Mouse (Mus musculus): ENCODE results near the gene Nhs. TPM values are rescaled to one million over a fixed set of nuclear protein-coding genes. Genes with fewer than 3 reads are reported as not detected.
"Not testable (repeated sequence)": the region's sequence is repeated elsewhere in the genome, so short reads cannot be mapped to it uniquely, and the experiment has no call there.

Nhs gene
- polyA plus RNA-seq, 1 experiment from 2014 or later, result 0.47 TPM

- H3K27me3 ChIP-seq (ENCODE audit: control insufficient read depth, insufficient read depth, low read length), result no peaks in the 10 kb centered on the region
- H3K9ac ChIP-seq (ENCODE audit: low read length), result no peak overlapping the region
- H3K9me3 ChIP-seq (replicated peaks; ENCODE audit: control insufficient read depth, low read length), result no peaks in the 10 kb centered on the region
- H3K4me1 ChIP-seq (ENCODE audit: control insufficient read depth, insufficient read depth, low read length), result no peaks in the 10 kb centered on the region
- no peak overlapping the region for H3K4me2 ChIP-seq (ENCODE audit: low read depth, low read length)
- H3K36me3 ChIP-seq (ENCODE audit: control insufficient read depth, insufficient read depth), result no peaks in the 10 kb centered on the region
- no peak for ATAC-seq (replicated peaks; ENCODE audit: extremely low read depth, insufficient read depth, low FRiP score)
- WGBS, result 44% methylated on average over 2 of the region's 2 CpGs
- no peak overlapping the region for H3K27ac ChIP-seq (ENCODE audit: low read length)
- H3K4me3 ChIP-seq (ENCODE audit: low read length), result no peak overlapping the region
Measured at GRCm38 (mm10) chrX:161894442-161894841, 265.1 kb downstream of the Nhs start.

- no peak overlapping the region for H3K27ac ChIP-seq (ENCODE audit: low read length)
- H3K27me3 ChIP-seq (ENCODE audit: control insufficient read depth, insufficient read depth, low read length), result no peaks in the 10 kb centered on the region
- H3K36me3 ChIP-seq (ENCODE audit: control insufficient read depth, insufficient read depth), result no peaks in the 10 kb centered on the region
- ATAC-seq (replicated peaks; ENCODE audit: extremely low read depth, insufficient read depth, low FRiP score), result no peak
- H3K9me3 ChIP-seq (replicated peaks; ENCODE audit: control insufficient read depth, low read length), result no peaks in the 10 kb centered on the region; the same call in 1 of the 2 replicates
- H3K9ac ChIP-seq (ENCODE audit: low read length), result no peak overlapping the region
- no peak overlapping the region for H3K4me3 ChIP-seq (ENCODE audit: low read length)
- WGBS, result 82% methylated on average over 3 of the region's 3 CpGs
- no peak overlapping the region for H3K4me2 ChIP-seq (ENCODE audit: low read depth, low read length)
- no peaks in the 10 kb centered on the region for H3K4me1 ChIP-seq (ENCODE audit: control insufficient read depth, insufficient read depth, low read length)
Measured at GRCm38 (mm10) chrX:161883661-161884060, 275.9 kb downstream of the Nhs start.

GRCm38 (mm10) chrX:161877123-161877522 is 282.4 kb downstream of the Nhs start:
- WGBS, result 67% methylated on average over 1 of the region's 1 CpGs
- Histone ChIP-seq H3K4me2 (ENCODE audit: low read depth, low read length) (no peak overlapping the region), H3K4me3 (ENCODE audit: low read length) (no peak overlapping the region), H3K9ac (ENCODE audit: low read length) (no peak overlapping the region), H3K27ac (ENCODE audit: low read length) (no peak overlapping the region), H3K9me3 (replicated peaks; ENCODE audit: control insufficient read depth, low read length) (no peaks in the 10 kb centered on the region; the same call in 1 of the 2 replicates), H3K36me3 (ENCODE audit: control insufficient read depth, insufficient read depth) (no peaks in the 10 kb centered on the region), H3K4me1 (ENCODE audit: control insufficient read depth, insufficient read depth, low read length) (no peaks in the 10 kb centered on the region), H3K27me3 (ENCODE audit: control insufficient read depth, insufficient read depth, low read length) (no peaks in the 10 kb centered on the region)
- no peak for ATAC-seq (replicated peaks; ENCODE audit: extremely low read depth, insufficient read depth, low FRiP score)

GRCm38 (mm10) chrX:161873511-161873910 is 286.0 kb downstream of the Nhs start:
- H3K4me3 ChIP-seq (ENCODE audit: low read length), result no peak overlapping the region
- H3K9ac ChIP-seq (ENCODE audit: low read length), result no peak overlapping the region
- H3K4me1 ChIP-seq (ENCODE audit: control insufficient read depth, insufficient read depth, low read length), result no peaks in the 10 kb centered on the region
- H3K9me3 ChIP-seq (replicated peaks; ENCODE audit: control insufficient read depth, low read length), result no peaks in the 10 kb centered on the region
- no peak overlapping the region for H3K27ac ChIP-seq (ENCODE audit: low read length)
- no peak overlapping the region for H3K4me2 ChIP-seq (ENCODE audit: low read depth, low read length)
- H3K27me3 ChIP-seq (ENCODE audit: control insufficient read depth, insufficient read depth, low read length), result no peaks in the 10 kb centered on the region
- ATAC-seq (replicated peaks; ENCODE audit: extremely low read depth, insufficient read depth, low FRiP score), result no peak
- H3K36me3 ChIP-seq (ENCODE audit: control insufficient read depth, insufficient read depth), result no peaks in the 10 kb centered on the region

GRCm38 (mm10) chrX:161871306-161871705 is 288.2 kb downstream of the Nhs start:
- Histone ChIP-seq H3K4me1 (ENCODE audit: control insufficient read depth, insufficient read depth, low read length) (no peaks in the 10 kb centered on the region), H3K27me3 (ENCODE audit: control insufficient read depth, insufficient read depth, low read length) (no peaks in the 10 kb centered on the region), H3K27ac (ENCODE audit: low read length) (no peak overlapping the region), H3K4me3 (ENCODE audit: low read length) (no peak overlapping the region), H3K4me2 (ENCODE audit: low read depth, low read length) (no peak overlapping the region), H3K9ac (ENCODE audit: low read length) (no peak overlapping the region), H3K9me3 (replicated peaks; ENCODE audit: control insufficient read depth, low read length) (no peaks in the 10 kb centered on the region), H3K36me3 (ENCODE audit: control insufficient read depth, insufficient read depth) (no peaks in the 10 kb centered on the region)
- WGBS, result 88% methylated on average over 7 of the region's 7 CpGs
- no peak for ATAC-seq (replicated peaks; ENCODE audit: extremely low read depth, insufficient read depth, low FRiP score)

GRCm38 (mm10) chrX:161855630-161856029 is 303.9 kb downstream of the Nhs start:
- no peak overlapping the region for H3K9ac ChIP-seq (ENCODE audit: low read length)
- H3K4me1 ChIP-seq (ENCODE audit: control insufficient read depth, insufficient read depth, low read length), result no peaks in the 10 kb centered on the region
- no peaks in the 10 kb centered on the region for H3K36me3 ChIP-seq (ENCODE audit: control insufficient read depth, insufficient read depth)
- WGBS, result 88% methylated on average over 2 of the region's 2 CpGs
- H3K9me3 ChIP-seq (replicated peaks; ENCODE audit: control insufficient read depth, low read length), result no peaks in the 10 kb centered on the region
- no peak overlapping the region for H3K4me3 ChIP-seq (ENCODE audit: low read length)
- no peaks in the 10 kb centered on the region for H3K27me3 ChIP-seq (ENCODE audit: control insufficient read depth, insufficient read depth, low read length)
- no peak for ATAC-seq (replicated peaks; ENCODE audit: extremely low read depth, insufficient read depth, low FRiP score)
- H3K27ac ChIP-seq (ENCODE audit: low read length), result no peak overlapping the region
- no peak overlapping the region for H3K4me2 ChIP-seq (ENCODE audit: low read depth, low read length)

GRCm38 (mm10) chrX:161853626-161854312 is 305.8 kb downstream of the Nhs start:
- Histone ChIP-seq H3K9me3 (replicated peaks; ENCODE audit: control insufficient read depth, low read length) (no peaks in the 10 kb centered on the region), H3K27ac (ENCODE audit: low read length) (no peak overlapping the region), H3K4me1 (ENCODE audit: control insufficient read depth, insufficient read depth, low read length) (no peaks in the 10 kb centered on the region), H3K4me3 (ENCODE audit: low read length) (no peak overlapping the region), H3K36me3 (ENCODE audit: control insufficient read depth, insufficient read depth) (no peaks in the 10 kb centered on the region), H3K27me3 (ENCODE audit: control insufficient read depth, insufficient read depth, low read length) (no peaks in the 10 kb centered on the region), H3K9ac (ENCODE audit: low read length) (no peak overlapping the region), H3K4me2 (ENCODE audit: low read depth, low read length) (no peak overlapping the region)
- ATAC-seq (replicated peaks; ENCODE audit: extremely low read depth, insufficient read depth, low FRiP score), result no peak
- WGBS, result 57% methylated on average over 4 of the region's 4 CpGs

GRCm38 (mm10) chrX:161826186-161826585 is 333.3 kb downstream of the Nhs start:
- H3K27me3 ChIP-seq (ENCODE audit: control insufficient read depth, insufficient read depth, low read length); ATAC-seq (replicated peaks; ENCODE audit: extremely low read depth, insufficient read depth, low FRiP score); H3K36me3 ChIP-seq (ENCODE audit: control insufficient read depth, insufficient read depth); H3K27ac ChIP-seq (ENCODE audit: low read length); H3K9me3 ChIP-seq (replicated peaks; ENCODE audit: control insufficient read depth, low read length); H3K4me1 ChIP-seq (ENCODE audit: control insufficient read depth, insufficient read depth, low read length); H3K4me3 ChIP-seq (ENCODE audit: low read length); H3K4me2 ChIP-seq (ENCODE audit: low read depth, low read length); H3K9ac ChIP-seq (ENCODE audit: low read length): not testable (repeated sequence)
- 13% methylated on average over 2 of the region's 2 CpGs for WGBS

- Histone ChIP-seq H3K4me3 (ENCODE audit: low read length) (no peak overlapping the region), H3K9me3 (replicated peaks; ENCODE audit: control insufficient read depth, low read length) (no peaks in the 10 kb centered on the region)
Measured at GRCm38 (mm10) chrX:161790182-161790581, 369.3 kb downstream of the Nhs start.

More at GRCm38 (mm10) chrX:161790182-161790581, 369.3 kb downstream of the Nhs start:
- WGBS, result 31% methylated on average over 6 of the region's 6 CpGs
- H3K27me3 ChIP-seq (ENCODE audit: control insufficient read depth, insufficient read depth, low read length), result no peaks in the 10 kb centered on the region
- H3K9ac ChIP-seq (ENCODE audit: low read length), result no peak overlapping the region
- ATAC-seq (replicated peaks; ENCODE audit: extremely low read depth, insufficient read depth, low FRiP score), result no peak
- no peak overlapping the region for H3K4me2 ChIP-seq (ENCODE audit: low read depth, low read length)
- no peak overlapping the region for H3K27ac ChIP-seq (ENCODE audit: low read length)
- H3K4me1 ChIP-seq (ENCODE audit: control insufficient read depth, insufficient read depth, low read length), result no peaks in the 10 kb centered on the region
- no peaks in the 10 kb centered on the region for H3K36me3 ChIP-seq (ENCODE audit: control insufficient read depth, insufficient read depth)

Data from heart, embryonic 16.5 days (tissue).